Mouse (Mus musculus): ENCODE measurements around the gene Arl6ip6. TPM values are rescaled to one million over a fixed set of nuclear protein-coding genes. Genes with fewer than 3 reads are reported as not detected.

Gene Arl6ip6
- polyA plus RNA-seq (2016; fragmentation: Nextera tagmentation; extraction: Ambion mirVana): 61.7 and 65.0 TPM in 2 replicates

- Histone ChIP-seq H3K9me3 (no peaks in the 10 kb centered on the region; the same call in 1 of the 2 replicates), H3K4me2 (replicated peaks) (peak within 1 kb of the TSS; percentile 57), H3K9ac (replicated peaks) (peak within 1 kb of the TSS; percentile 84), H3K27me3 (no peaks in the 10 kb centered on the region), H3K4me1 (peaks cover 14% of the 10 kb centered on the region), H3K36me3 (peaks cover 29% of the 10 kb centered on the region), H3K4me3 (peak within 1 kb of the TSS; percentile 87), H3K27ac (replicated peaks) (peak within 1 kb of the TSS; percentile 95)
- under 1% methylated on average over 75 of the region's 82 CpGs for WGBS
- peak; percentile 91 for ATAC-seq (ENCODE audit: low FRiP score, low read depth)
Measured at GRCm38 (mm10) chr2:53191523-53192220, at the start of gene Arl6ip6. Gene Arl6ip6, plus strand, starts transcription at chr2:53191726.

DNA sequence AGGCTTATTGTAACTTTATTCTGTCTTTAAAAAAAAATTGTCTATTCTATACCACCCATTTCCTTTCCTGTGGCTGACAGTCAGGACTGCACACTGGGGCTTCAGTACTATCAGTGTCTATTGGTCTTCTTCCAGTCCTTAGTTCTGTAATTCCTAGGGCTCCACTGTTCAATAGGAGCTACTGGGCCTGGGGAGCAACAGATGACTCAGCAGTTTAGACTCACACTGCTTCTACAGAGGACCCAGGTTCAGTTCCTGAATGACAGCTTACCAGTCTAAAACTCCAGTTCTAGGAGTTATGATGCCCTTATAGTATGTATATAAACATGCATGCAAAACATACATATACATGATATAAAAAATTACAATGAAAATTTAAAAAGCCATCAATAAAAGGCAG is 44.7 kb upstream of the Arl6ip6 start:
- Histone ChIP-seq H3K27ac (replicated peaks) (no peak overlapping the region), H3K4me1 (no peaks in the 10 kb centered on the region), H3K9ac (replicated peaks) (no peak overlapping the region), H3K9me3 (no peaks in the 10 kb centered on the region), H3K4me3 (no peak overlapping the region), H3K4me2 (replicated peaks) (no peak overlapping the region), H3K27me3 (no peaks in the 10 kb centered on the region), H3K36me3 (peaks cover 45% of the 10 kb centered on the region)
- no peak for ATAC-seq (ENCODE audit: low FRiP score, low read depth)

- Histone ChIP-seq H3K36me3 (peaks cover 24% of the 10 kb centered on the region), H3K4me3 (no peak overlapping the region), H3K9me3 (no peaks in the 10 kb centered on the region), H3K9ac (replicated peaks) (no peak overlapping the region), H3K4me1 (no peaks in the 10 kb centered on the region), H3K27me3 (no peaks in the 10 kb centered on the region), H3K4me2 (replicated peaks) (no peak overlapping the region), H3K27ac (replicated peaks) (no peak overlapping the region)
- no peak for ATAC-seq (ENCODE audit: low FRiP score, low read depth)
Measured at GRCm38 (mm10) chr2:53173966-53174365, 17.6 kb upstream of the Arl6ip6 start.

GRCm38 (mm10) chr2:53178966-53179365 is 12.6 kb upstream of the Arl6ip6 start:
- H3K4me2 ChIP-seq (replicated peaks): no peak overlapping the region
- no peaks in the 10 kb centered on the region; the same call in 1 of the 2 replicates for H3K4me1 ChIP-seq
- H3K4me3 ChIP-seq: no peak overlapping the region
- peaks cover 19% of the 10 kb centered on the region for H3K36me3 ChIP-seq
- no peaks in the 10 kb centered on the region for H3K27me3 ChIP-seq
- no peak overlapping the region for H3K9ac ChIP-seq (replicated peaks)
- no peak overlapping the region for H3K27ac ChIP-seq (replicated peaks)
- H3K9me3 ChIP-seq: no peaks in the 10 kb centered on the region
- 86% methylated on average over 3 of the region's 3 CpGs for WGBS
- no peak for ATAC-seq (ENCODE audit: low FRiP score, low read depth)

DNA sequence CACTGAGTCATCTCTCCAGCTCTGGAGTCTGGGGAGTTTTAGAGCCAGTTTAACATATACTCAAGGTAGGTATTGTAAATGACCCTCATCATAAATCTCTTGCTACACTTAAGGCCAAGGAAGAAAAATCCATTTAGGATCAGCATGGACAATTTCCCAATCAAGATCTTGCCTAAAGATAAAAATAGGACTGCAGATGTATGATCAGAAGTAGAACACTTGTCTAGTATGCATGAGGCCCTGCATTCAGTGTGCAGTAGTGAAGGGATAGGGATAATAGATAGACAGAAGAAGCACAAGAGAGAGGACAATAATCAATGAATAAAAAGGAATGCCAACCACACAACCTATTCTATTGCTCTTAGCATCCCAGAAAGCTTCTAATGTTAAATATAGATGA is 11.7 kb upstream of the Arl6ip6 start:
- no peaks in the 10 kb centered on the region for H3K27me3 ChIP-seq
- peaks cover 15% of the 10 kb centered on the region for H3K36me3 ChIP-seq
- H3K4me2 ChIP-seq (replicated peaks): no peak overlapping the region
- no peaks in the 10 kb centered on the region; the same call in 1 of the 2 replicates for H3K4me1 ChIP-seq
- no peak overlapping the region for H3K4me3 ChIP-seq
- ATAC-seq (ENCODE audit: low FRiP score, low read depth): no peak
- H3K27ac ChIP-seq (replicated peaks): no peak overlapping the region
- no peak overlapping the region for H3K9ac ChIP-seq (replicated peaks)
- no peaks in the 10 kb centered on the region for H3K9me3 ChIP-seq

DNA sequence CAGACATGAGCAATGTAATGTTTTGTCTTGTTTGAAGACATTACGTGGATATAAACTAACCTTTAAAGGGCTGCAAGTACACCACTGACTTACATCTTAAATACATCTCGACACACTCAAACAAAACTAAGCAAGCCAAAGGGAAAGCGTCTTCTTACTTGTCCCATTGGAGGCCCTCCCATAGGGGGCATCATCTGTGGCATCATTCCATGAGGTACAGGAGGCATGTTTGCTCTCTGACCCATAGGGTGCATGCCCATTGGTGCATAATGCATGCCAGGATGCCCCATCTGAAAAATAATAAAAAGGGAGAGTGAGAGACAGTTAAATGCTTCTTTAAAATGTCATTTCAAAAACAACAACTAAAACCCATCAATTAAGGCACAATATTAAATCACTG is 1.7 kb upstream of the Arl6ip6 start:
- Histone ChIP-seq H3K4me2 (replicated peaks) (peak overlapping the region; percentile 57), H3K36me3 (peaks cover 18% of the 10 kb centered on the region), H3K4me3 (peak overlapping the region; percentile 87), H3K9ac (replicated peaks) (peak overlapping the region; percentile 29; the same call in 1 of the 2 replicates), H3K4me1 (peaks cover 14% of the 10 kb centered on the region), H3K9me3 (no peaks in the 10 kb centered on the region), H3K27ac (replicated peaks) (no peak overlapping the region), H3K27me3 (no peaks in the 10 kb centered on the region)
- 70% methylated on average over 3 of the region's 3 CpGs for WGBS
- no peak for ATAC-seq (ENCODE audit: low FRiP score, low read depth)

GRCm38 (mm10) chr2:53190684-53191511 is 628 bp upstream of the Arl6ip6 start, which contains the start of gene Prpf40a:
Gene Prpf40a, minus strand, starts transcription at chr2:53191284.
- Histone ChIP-seq H3K27me3 (no peaks in the 10 kb centered on the region), H3K4me1 (peaks cover 14% of the 10 kb centered on the region), H3K9ac (replicated peaks) (peak within 1 kb of the TSS; percentile 84), H3K27ac (replicated peaks) (peak within 1 kb of the TSS; percentile 95), H3K4me3 (peak within 1 kb of the TSS; percentile 87), H3K9me3 (no peaks in the 10 kb centered on the region; the same call in 1 of the 2 replicates), H3K36me3 (peaks cover 25% of the 10 kb centered on the region), H3K4me2 (replicated peaks) (peak within 1 kb of the TSS; percentile 57)
- peak; percentile 96 for ATAC-seq (ENCODE audit: low FRiP score, low read depth)
- WGBS: under 1% methylated on average over 52 of the region's 53 CpGs

DNA sequence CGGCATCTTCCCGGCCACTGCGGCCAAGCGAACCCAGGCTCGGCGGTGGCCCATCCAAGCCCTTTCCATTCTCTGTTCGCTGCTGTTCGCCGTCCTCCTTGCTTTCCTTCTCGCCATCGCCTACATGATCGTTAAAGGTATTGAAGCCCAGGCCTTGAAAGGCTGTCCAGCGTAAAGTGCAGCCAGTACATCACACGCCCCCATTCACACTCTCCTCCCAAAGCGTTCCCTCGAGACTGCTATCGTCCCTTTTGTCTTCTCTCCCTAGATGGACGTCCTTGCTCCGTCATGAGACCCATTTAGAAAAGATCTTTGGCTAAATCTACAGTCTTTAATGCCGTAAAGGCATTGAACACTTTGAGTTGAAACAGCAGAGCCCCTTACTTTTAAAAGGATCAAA is 860 bp downstream of the Arl6ip6 start:
- Histone ChIP-seq H3K9ac (replicated peaks) (peak overlapping the region; percentile 84), H3K4me1 (peaks cover 14% of the 10 kb centered on the region), H3K9me3 (no peaks in the 10 kb centered on the region; the same call in 1 of the 2 replicates), H3K4me3 (peak overlapping the region; percentile 87), H3K27ac (replicated peaks) (peak overlapping the region; percentile 95), H3K27me3 (no peaks in the 10 kb centered on the region), H3K36me3 (peaks cover 31% of the 10 kb centered on the region), H3K4me2 (replicated peaks) (peak overlapping the region; percentile 57)
- under 1% methylated on average over 20 of the region's 20 CpGs for WGBS
- ATAC-seq (ENCODE audit: low FRiP score, low read depth): peak; percentile 0; the same call in 1 of the 2 replicates

GRCm38 (mm10) chr2:53196431-53196830 is 4.9 kb downstream of the Arl6ip6 start:
- 92% methylated on average over 10 of the region's 10 CpGs for WGBS
- Histone ChIP-seq H3K27me3 (no peaks in the 10 kb centered on the region), H3K27ac (replicated peaks) (no peak overlapping the region), H3K4me2 (replicated peaks) (no peak overlapping the region), H3K36me3 (peaks cover 34% of the 10 kb centered on the region), H3K9ac (replicated peaks) (no peak overlapping the region), H3K4me1 (peaks cover 8% of the 10 kb centered on the region; the same call in 1 of the 2 replicates), H3K9me3 (no peaks in the 10 kb centered on the region; the same call in 1 of the 2 replicates), H3K4me3 (no peak overlapping the region)
- no peak for ATAC-seq (ENCODE audit: low FRiP score, low read depth)

DNA sequence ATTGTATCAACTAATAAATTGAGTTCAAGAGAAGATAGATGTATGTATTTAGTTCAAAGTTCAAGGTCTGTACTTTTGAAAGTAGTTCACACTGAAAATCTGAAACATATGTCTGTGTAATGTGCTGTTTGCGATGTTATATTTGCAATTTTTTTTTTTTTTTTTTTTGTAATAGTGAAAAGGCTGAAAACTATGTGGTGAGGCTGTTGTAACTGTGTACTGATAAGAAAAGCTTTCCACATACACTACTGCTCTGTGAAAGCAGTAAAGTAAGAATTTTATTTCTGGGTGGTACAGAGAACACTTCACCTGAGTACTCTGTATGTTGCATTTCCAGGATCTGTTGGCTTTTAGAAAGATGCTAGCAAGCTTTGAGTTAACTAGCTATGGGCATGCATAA is 7.7 kb downstream of the Arl6ip6 start:
- Histone ChIP-seq H3K27me3 (no peaks in the 10 kb centered on the region), H3K4me2 (replicated peaks) (no peak overlapping the region), H3K27ac (replicated peaks) (no peak overlapping the region), H3K4me3 (no peak overlapping the region), H3K36me3 (peaks cover 38% of the 10 kb centered on the region), H3K4me1 (no peaks in the 10 kb centered on the region), H3K9ac (replicated peaks) (no peak overlapping the region), H3K9me3 (no peaks in the 10 kb centered on the region; the same call in 1 of the 2 replicates)
- 100% methylated on average over 1 of the region's 1 CpGs for WGBS
- ATAC-seq (ENCODE audit: low FRiP score, low read depth): no peak

- no peaks in the 10 kb centered on the region for H3K4me1 ChIP-seq
- 92% methylated on average over 4 of the region's 4 CpGs for WGBS
- H3K27me3 ChIP-seq: no peaks in the 10 kb centered on the region
- no peak for ATAC-seq (ENCODE audit: low FRiP score, low read depth)
- H3K4me3 ChIP-seq: no peak overlapping the region
- peaks cover 34% of the 10 kb centered on the region for H3K36me3 ChIP-seq
- H3K27ac ChIP-seq (replicated peaks): no peak overlapping the region
- no peaks in the 10 kb centered on the region; the same call in 1 of the 2 replicates for H3K9me3 ChIP-seq
- H3K9ac ChIP-seq (replicated peaks): no peak overlapping the region
- H3K4me2 ChIP-seq (replicated peaks): no peak overlapping the region
Measured at GRCm38 (mm10) chr2:53200164-53200885, 8.8 kb downstream of the Arl6ip6 start.

All from midbrain, embryonic 12.5 days (tissue).